Mouse (Mus musculus): ENCODE data around the gene Celsr3.

DNA sequence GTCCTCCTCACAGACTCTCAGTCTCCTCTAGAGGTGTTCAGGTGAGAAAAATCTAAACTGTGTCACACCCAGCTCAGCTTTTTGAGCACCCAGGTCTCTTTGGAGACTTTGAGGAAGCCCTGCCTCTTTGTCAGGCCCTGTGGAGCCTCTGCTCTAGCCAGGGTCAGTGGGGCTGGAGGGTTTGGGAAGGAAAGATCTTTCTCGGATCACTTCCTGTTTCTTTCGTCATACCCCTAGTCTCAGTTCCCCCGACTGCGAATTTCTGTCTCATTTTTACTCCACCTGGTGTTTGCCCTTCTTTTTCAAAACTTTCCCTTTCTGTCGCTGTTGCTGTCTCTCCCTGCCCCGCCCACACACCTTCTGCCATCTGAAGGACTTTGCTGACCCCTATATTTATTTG is 16.4 kb upstream of the Celsr3 start:
- TF ChIP-seq CTCF (IDR thresholded peaks at IDR 0.05; ENCODE audit: low read depth) (no peak), EP300 (IDR thresholded peaks at IDR 0.05; ENCODE audit: low read depth) (no peak)

Measured in liver, embryonic 14.5 days (tissue).